Mouse (Mus musculus) fibroblast of lung, adult 2 months (primary cell): Measurements from ENCODE around the gene Tomm20.

Source experiments
- DNase-seq: peaks from one replicate; pipeline ENCODE4 v3.0.0-alpha.2; 2011; ENCODE audit warnings: low read depth

Gene Tomm20

DNA sequence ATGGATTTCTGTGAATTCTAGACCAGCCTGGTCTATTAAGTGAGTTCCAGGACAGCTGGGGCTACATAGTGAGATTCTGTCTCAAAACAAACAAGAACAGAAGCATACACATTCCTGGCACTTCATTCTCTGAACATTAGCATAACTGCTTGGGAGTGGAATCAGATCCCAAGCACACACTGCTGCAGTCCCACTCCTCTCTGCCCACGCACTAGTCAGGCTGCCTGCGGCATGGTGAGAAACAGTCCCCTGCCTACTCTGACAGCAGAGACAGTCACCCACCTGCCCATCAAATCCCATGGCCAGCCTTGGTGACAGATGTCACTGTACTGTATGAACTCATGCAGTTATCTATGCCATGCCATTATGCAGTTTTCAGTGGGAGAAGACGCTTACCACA is 15.9 kb upstream of the Tomm20 start:
- DNase-seq = no peak

- DNase-seq = no peak
These were observed 6.4 kb upstream of the Tomm20 start for GRCm38 (mm10) chr8:126951900-126952636.

DNA sequence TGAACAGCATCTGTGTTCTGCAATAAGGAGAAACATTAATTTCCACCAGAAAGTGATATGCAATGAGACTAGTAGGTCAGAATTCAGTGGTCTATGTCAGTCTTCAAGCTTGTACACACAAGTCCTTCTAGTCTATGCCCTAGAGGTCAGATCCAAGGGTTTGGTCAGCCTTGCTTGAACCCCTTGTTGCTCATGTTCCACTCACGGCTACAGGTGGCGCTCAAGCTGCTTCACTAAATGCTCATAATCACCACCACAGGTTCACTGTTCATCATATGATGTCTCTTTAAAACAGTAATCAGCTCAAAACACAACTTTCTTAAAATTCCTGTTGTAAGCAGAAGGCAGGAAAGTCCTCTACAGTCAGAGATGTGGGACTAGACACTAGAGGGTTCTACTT is 3.9 kb upstream of the Tomm20 start:
- DNase-seq = no peak

DNA sequence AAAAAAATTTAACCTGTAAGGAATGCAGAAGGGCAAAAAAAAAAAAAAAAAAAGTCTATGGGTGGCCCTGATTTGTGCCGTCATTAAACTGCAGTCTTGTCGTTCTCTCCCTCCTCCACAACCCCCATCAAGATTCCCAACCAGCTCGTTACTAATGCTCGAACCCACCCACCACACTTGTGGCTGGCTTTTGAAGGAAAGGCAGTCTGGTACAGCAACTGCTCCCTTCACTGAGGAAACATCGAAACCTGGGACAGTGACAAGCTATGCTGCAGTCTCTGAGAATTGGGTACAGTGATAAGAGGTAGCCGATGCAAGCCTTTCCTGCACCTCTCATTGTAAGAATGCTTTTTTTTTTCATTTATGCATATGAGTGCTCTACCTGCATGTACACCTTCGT is 800 bp upstream of the Tomm20 start:
- DNase-seq = no peak

DNA sequence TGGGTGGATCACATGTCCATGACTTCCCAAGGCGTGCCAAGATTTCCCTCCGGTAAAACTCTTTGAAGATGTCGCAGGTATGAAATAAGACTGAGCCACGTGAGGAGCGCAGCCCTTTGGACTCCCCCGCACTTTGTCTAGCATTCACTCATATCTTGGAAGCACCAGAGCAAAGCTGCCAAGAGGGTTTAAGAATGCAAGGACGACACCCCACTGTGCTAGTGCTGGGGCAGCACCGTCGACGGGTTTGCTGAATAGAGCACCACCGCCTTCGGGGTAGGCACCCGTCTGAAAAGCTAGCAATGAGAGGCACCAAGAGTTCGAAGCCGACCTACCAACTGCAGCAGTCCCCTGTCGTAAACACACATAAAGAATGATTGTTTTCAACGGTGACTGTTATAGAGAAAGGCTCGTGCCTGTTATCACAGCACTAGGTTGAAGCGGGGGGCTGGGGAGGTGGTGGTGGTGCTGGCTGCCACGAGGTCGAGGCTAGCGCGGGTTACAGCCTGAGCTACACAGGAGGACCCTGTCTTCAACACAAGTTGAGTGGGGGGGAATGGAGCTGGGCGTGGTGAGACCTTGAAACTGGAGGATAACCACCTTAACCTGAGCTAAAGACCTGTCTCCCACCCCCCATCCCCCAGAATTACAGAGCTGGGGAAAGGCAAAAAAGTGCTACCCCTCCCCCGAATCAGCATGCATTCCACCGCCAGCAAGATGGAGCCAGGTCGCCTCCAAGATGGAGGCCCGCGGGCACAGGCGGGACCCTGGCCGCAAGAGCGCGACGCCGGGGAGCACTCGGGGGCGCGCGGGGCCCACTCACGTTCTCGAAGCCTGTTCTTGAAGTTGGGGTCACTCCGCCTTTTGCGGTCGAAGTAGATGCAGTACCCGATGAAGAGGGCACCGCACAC is 608 bp downstream of the Tomm20 start:
- no peak for DNase-seq

DNA sequence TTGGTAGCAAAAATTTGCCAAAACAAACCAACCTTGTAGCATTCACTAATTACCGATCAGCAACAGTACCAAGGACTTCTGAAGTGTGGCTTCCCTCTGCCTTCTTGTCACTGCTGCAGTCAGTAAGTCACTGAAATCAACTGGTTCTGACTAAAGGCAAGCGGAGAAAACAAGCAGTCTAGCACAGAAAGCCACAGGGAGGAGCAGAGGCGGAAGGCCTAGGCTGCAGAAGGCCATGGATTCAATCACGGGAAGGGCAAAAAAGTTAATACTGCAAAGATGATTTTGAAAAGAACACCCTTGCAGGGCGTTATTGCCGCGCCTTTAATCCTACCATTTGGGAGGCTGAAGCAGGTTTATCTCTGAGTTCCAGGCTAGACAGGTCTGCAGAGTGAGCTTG is 2.1 kb downstream of the Tomm20 start:
- DNase-seq = no peak

GRCm38 (mm10) chr8:126937337-126937736 is 8.3 kb downstream of the Tomm20 start:
- no peak for DNase-seq

DNA sequence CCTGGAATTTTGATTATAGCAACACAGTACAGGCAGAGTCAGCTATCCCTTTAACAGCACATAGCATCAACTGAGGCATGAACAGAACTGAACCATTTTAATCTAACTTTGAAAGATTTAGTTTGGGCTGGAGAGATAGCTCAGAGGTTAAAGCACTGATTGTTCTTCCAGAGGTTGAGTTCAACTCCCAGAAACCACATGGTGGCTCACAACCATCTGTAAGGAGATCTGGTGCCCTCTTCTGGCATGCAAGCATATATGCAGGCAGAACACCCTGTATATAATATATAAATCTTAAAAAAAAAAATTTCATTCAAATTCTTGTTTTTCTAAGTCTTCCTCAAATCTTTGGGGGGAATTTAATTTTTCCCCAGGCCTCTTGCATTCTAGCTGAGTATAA is 9.7 kb downstream of the Tomm20 start:
- DNase-seq = no peak

- DNase-seq = no peak
These were observed 10.3 kb downstream of the Tomm20 start for GRCm38 (mm10) chr8:126935387-126935786.

GRCm38 (mm10) chr8:126932656-126933055 is 13.0 kb downstream of the Tomm20 start:
- no peak for DNase-seq

GRCm38 (mm10) chr8:126932249-126932648 is 13.4 kb downstream of the Tomm20 start:
- no peak for DNase-seq

GRCm38 (mm10) chr8:126931720-126932119 is 13.9 kb downstream of the Tomm20 start:
- DNase-seq = no peak

DNA sequence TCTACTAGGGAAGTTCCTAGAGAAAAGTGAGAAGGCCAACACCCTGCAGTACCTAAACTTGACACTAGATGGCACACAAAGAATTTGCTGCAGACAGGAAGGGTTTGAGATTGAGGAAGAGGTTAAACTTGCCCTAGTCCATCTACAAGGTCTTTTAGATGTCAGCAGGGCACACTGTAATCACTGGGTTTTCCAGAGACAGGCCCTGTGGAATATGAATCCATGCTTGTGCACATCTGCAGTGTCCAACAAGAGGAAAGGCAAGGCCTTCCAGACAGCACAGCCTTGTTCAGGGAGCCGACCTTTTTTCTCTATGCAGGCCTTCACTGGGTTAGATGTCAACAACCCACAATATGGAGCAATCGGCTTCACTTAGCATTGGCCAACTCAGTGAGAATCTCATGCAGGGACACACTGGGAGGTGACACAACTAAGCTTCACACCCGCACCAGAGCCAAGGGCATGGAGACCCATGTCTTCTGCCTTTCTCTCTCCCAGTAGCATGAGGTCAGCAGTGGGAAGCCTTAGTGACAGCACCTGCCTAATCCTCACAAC is 16.0 kb downstream of the Tomm20 start:
- peak; percentile 59 for DNase-seq

DNA sequence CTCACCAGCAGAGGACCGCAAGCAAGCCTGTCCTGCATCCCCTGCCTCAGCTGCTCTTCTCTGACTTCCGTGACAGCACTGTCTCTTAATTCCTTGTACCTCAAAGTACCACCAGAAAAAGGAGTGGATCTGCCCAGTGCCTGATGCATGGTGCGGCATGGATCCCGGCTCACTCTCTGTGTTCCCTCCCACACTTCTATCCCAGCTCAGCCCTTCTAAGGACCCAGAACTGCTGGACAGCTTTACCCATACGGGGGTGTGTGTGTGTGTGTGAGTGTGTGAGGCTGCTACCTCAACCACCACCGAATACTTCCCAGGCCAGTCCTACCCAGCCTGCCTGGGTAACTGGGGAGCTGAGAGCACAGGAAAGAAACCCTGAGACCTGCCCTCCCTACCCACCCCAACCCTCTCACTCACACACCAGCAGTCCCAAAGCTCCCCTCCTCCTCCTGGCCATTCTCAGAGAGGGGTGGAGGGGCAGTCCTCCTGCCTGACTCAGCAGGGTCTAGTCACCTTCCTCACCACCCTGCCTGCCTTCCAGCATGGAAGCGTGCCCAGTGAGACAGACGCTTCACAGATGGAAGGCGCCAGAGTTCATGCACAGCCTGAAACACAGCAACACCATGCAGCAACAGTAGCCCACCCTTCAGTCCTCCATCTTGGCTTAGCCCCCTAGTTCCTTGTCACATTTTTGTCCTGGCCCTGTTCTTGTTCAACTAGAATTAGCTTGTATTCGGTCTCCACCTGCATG is 16.7 kb downstream of the Tomm20 start:
- DNase-seq = no peak

DNA sequence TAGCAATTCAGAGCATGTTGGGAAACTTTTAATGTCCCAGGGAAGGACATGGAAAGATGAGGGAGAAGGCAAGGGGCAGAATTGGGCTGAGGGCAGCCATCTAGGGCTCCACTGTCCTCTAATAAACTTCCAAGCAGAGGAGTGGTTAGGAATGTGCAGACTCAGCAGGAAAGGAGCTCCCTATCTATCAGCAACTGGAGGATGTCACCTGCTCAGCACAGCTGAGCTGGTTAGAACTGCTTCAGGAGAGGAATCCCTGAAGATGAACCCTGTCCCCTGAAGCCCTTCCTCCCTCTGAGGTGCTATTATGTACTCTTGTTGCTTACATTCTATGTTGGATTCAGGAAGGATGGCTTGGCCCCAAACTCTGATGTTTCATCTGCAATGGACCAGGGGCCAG is 17.6 kb downstream of the Tomm20 start:
- DNase-seq = no peak

- no peak for DNase-seq
These were observed 18.6 kb downstream of the Tomm20 start for GRCm38 (mm10) chr8:126927058-126927457.

- no peak for DNase-seq
These were observed 22.7 kb downstream of the Tomm20 start for GRCm38 (mm10) chr8:126922981-126923380.

GRCm38 (mm10) chr8:126921432-126921831 is 24.2 kb downstream of the Tomm20 start:
- no peak for DNase-seq

DNA sequence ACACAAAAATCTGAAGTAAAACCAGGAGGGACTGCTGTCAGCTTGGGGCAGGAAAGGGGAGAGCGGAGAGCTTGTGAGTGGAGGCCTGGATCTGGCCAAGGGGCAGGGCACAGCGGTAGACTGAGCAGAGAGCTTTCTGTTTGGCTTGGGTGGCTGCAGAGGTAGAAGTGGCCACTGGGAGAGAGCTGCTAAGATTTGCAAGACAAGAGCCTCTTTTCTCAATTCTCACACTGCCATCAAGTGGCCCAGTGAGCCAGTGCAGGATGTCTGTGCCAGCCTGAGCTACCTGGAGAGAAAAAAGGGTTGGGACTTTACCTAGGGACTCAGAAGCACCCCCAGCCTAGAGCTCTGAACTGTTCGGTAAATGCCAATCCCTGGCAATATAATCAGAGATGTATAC is 24.8 kb downstream of the Tomm20 start:
- DNase-seq = peak; percentile 79

DNA sequence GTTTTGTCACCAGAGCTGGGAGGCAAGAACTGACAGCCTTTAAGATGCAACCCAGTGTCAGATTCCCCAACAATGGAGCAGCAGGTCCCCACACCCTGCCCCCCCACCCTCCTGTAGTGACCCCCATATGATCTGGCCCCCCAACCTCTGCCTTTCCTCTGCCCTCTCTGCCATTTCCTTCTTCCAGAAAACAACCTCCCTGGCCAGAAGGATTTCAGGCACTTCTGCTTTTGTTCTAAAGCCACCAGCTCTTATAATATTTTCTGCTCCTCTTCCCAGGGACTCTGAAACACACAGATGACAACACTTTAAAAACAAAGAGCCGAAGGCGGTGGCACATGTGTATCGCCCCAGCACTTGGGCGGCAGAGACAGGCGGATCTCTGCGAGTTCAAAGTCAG is 25.3 kb downstream of the Tomm20 start:
- DNase-seq = no peak

DNA sequence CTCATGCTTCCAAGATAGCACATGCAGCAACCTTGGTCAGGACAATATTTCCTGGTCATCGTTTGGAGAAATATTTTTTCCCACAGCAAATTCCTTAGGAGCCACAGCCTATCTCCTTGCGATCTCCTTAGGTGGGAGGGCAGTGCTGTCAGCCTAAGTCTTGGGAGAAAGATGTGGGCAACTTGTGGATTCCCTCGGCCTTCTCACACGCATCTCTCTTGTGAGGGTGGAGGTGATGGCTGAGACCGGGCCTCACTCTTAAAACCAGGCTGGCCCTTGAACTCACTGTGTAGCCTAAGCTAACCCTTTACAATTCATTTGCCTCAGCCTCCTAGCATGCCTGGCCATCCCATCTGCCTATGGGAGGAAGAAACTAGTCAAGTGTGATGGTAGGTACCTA is 25.9 kb downstream of the Tomm20 start:
- DNase-seq = no peak

DNA sequence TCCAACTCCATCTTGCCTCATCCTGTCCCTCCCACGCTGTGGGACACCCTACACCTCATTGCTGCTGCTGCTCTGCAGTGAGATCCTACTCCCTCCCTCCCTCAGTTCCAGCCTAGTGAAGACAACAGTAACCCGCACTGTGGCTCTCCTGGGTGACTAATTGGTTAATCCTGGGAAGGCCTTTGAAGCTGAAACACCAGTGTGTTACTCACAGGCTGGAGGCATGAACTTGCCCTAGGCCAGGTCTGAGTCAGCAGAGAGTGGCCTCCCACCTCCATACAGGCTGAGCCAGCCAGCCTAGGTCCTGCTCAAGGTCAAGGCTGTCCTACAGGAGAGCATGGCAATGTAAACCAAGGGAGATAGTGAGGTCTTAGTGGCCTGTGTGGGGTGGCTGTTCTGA is 26.4 kb downstream of the Tomm20 start:
- DNase-seq = peak; percentile 81
